Mouse (Mus musculus) cerebral cortex, adult 2 months (tissue): Measurements from ENCODE around the gene Rpl37a.

Source experiments
- WGBS: fragments of 180-500 bp; shearing (Covaris S2); methylation state at CpG from one replicate; pipeline ENCODE4 v1.1.7; 2018; 5-methylcytosine and 5-hydroxymethylcytosine counted together

Rpl37a gene

GRCm38 (mm10) chr1:72738946-72739680, 28.0 kb downstream of the Rpl37a start:
- 48% methylated on average over 15 of the region's 15 CpGs for WGBS

DNA sequence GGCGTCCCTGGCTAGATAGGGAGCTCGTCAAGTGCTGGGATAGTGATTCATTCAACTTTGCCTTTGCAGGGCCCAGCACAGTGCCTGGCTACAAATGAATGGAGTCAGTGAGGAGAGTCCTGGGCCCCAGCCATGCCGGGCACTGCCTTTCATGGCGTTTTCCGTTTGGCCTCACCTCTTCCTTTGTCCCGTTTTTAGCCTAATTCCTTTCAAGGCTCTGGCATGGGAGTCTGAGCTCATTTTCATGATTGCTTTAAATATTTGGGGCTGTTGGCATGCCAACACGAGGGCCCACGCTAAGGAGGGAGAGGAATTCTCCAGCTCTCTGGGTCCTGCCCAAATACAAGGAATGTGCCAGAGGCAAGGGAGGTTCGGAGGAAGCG, 28.6 kb downstream of the Rpl37a start:
- 26% methylated on average over 10 of the region's 10 CpGs for WGBS

GRCm38 (mm10) chr1:72741406-72741805, 30.3 kb downstream of the Rpl37a start:
- WGBS: 94% methylated on average over 5 of the region's 5 CpGs

- WGBS: 87% methylated on average over 8 of the region's 8 CpGs
Observed at GRCm38 (mm10) chr1:72744816-72745506, 33.9 kb downstream of the Rpl37a start.

DNA sequence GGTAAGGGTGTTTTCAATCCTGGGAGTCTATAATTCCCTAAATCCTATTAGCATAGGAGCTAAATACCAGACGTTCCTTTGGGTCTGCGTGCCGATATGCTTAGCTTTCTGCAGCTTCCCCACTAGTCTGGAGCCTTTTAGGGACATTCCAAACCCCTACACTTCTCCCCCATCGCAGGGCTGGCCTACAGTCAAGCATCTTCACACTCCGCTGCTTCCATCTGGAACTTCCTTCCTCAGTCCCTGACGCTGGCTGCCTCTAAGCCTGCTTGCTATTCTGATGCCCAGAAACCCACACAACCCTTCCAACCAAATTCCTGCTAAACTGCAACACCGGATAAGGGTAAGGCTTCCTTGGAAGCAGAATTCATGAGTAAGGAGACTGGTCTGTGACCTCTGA, 35.3 kb downstream of the Rpl37a start:
- 19% methylated on average over 7 of the region's 7 CpGs for WGBS

DNA sequence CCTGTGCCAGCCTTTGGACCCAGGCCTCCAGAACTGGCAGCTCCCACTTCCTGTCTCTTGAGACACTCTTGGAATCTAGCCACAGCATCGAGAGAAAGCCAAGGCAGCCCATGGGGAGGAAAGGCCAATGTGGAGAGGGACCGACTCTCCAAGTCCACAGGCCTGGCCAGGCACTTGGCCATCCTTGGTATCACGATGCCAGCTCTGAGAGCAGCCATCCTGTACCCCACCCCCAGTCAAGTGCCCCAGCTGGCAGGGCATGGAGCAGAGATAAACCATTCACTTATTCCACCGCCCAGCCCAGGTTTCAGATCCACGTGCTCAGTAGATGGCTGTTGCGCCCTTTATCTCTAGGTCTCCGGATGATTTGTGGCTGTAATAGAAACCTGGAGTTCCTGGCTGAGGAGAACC, 40.3 kb downstream of the Rpl37a start:
- WGBS: 71% methylated on average over 7 of the region's 7 CpGs

DNA sequence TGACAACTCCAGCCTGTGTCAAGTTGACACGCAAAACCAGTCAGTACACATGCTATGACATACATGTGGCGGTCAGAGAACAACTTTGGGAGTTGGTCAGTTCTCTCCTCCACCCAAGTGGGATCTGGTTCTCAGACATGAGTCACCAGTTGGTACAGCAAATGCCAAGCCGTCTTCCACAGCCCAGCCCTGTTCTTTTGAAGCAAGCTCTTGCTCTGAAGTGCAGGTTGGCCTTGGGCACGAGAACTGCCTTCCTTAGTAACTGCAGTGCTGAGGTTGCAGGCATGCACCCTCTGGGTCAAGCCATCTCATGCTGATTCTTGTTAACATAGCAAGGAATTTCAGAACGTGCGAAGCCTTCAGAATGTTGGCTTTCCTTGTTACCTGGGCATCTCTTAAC, 42.1 kb downstream of the Rpl37a start:
- 84% methylated on average over 6 of the region's 6 CpGs for WGBS

- WGBS: 74% methylated on average over 8 of the region's 8 CpGs
Observed at GRCm38 (mm10) chr1:72755227-72755626, 44.1 kb downstream of the Rpl37a start.

- WGBS: 82% methylated on average over 2 of the region's 2 CpGs
Observed at GRCm38 (mm10) chr1:72755801-72756200, 44.7 kb downstream of the Rpl37a start.

GRCm38 (mm10) chr1:72759758-72760157, 48.7 kb downstream of the Rpl37a start:
- WGBS: 91% methylated on average over 6 of the region's 6 CpGs
